Mouse (Mus musculus): ENCODE results near the gene Usp25.

Usp25 gene

GRCm38 (mm10) chr16:77150338-77150737 lies 136.8 kb downstream of the Usp25 start:
- DNase-seq: no peak

DNA sequence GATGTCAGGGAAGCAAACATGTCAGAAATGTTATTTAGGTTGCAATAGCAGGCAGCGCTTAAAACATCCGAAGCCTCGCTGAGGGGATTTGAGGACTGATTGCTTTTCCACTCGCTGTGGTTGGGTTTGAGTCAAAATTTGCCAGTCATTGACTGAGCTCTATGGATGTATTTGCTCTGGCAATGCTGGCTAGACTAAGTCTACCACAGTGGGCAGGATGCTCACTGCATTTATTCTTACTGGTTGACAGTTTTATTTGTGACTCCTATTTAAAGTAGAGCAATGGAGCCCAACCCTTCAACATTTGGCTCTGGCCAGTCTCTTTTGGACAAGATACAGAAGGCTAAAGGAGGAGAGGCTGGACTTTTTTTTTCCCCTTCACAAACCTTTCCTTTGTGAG lies 137.4 kb downstream of the Usp25 start:
- DNase-seq: no peak

DNA sequence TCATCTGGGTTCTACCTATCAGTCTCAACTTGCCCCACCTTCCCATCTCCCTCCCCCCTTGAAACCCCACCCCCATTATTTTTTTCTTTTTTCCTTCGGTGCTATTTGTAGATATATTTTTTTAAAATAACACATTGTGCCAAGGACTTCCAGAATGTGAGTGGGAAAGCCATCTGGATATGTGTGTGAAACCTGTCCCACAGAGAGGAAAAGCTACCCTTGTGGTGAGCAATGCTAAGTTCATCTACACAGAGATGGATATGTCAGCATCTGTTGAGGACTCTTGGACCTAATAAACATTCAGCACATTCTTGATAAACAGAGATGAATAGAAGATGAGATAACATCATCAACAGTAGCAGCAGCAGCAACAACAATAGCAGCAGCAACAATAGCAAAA lies 138.8 kb downstream of the Usp25 start:
- no peak for DNase-seq

DNA sequence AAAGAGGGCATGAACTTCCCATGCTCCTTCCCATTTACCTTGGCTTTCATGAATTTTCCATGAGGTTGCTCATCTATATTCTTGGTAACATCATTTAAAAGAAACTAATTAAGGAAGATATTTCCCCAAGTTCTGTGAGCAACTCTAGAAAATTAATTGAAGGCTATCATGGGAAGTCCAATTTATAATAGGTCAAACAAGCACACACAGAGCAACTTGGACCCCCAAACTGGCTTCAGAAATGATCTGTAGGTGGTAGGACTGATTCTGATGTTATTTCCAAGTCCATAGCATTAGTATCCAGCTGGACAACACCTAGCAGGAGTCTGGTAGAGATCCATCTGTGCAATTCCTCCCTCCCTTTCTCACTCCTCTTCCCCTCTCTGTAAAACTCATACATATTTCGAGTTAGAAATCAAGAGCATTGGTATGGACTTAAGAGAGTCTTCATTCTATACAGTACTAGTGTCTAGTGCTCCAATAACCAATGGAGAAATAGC lies 139.8 kb downstream of the Usp25 start:
- DNase-seq: no peak

DNA sequence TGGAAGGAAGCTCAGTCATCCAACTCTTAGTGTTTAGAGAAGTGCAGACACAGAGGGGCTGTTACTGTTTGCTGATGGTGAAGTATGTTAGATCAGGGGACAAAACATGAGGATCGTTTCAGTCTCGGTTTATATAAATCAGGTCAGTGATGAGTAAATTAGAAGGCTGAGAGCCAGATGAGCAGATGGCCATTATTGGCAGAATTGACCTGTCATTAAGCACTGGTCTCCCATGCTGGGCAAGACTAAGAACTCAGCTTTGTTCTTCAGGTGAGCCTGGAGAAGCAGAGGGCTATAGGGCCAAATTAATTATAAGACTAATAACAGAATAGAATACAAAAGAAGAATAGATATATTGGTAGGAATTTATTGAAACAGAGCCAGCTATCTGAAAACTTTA lies 140.3 kb downstream of the Usp25 start:
- no peak for DNase-seq

DNA sequence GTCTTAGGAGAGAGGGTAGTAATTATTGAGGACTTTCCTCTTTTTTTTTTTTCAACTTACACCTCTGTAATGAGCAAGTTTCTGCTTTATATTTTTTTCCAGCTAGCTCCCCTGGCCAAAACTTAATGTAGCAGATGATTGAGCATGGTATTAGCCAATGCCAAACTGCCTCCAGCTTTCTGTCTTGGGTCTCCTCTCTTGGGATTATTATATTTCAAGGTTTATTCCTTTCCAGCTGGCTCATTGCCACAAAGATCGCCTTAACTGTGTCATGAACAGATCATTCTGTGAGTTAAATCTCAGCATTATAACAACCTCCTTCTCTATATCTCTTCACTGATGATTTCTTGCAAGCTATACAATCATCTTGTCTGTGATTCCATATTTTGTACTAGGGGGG lies 141.3 kb downstream of the Usp25 start:
- DNase-seq: no peak
